Mouse (Mus musculus): ENCODE results near the gene Mllt11. TPM values are rescaled to one million over a fixed set of nuclear protein-coding genes. Genes with fewer than 3 reads are reported as not detected.

Mllt11 gene
- polyA plus RNA-seq, 1 experiment, result 66.1 TPM

DNA sequence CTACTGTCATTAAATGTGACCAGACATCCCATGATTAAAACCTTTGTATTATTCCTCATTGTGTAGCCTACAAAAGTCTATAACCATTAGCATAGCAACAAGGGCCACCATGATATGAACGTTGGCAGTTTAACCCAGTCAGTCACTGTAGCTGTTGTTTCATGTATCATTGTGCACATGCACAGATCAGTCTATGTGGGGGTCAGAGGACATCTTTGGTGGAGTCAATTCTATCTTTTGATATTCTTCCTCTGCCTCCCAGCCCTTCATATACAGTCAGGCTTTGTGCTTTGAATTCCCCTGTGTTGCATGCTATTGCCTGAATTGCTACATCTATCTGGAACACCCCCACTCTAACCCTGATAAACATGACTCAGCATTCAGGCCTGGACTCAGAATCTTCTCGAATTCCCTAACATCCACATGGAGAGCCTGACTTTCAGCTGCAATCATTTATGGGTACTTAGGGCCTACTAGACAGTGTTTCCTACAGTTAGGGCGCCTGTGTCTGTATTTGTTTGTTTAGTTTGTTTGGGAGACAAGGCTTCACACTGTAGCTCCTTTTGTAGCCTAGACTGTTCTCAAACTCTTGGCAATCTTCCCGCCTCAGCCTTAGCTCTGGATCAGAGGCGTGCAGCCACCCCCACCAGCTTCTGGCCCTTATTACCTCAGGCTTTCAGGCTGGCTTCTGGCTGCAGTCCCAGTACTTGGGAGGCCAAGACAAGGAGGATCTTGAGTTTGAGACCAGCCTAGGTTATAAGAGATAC lies 14.7 kb upstream of the Mllt11 start:
- WGBS, result 88% methylated on average over 5 of the region's 5 CpGs
- DNase-seq, result no peak
- H3K36me3 ChIP-seq (ENCODE audit: control insufficient read depth, insufficient read depth, low read length), result no peaks in the 10 kb centered on the region
- no peaks in the 10 kb centered on the region for H3K27me3 ChIP-seq (ENCODE audit: control insufficient read depth, insufficient read depth, low read length)
- no peak for TF ChIP-seq CTCF (IDR thresholded peaks at IDR 0.05; ENCODE audit: borderline replicate concordance, control insufficient read depth, extremely low read depth, insufficient read depth, low read length, poor library complexity)
- no peak for TF ChIP-seq POLR2A (IDR thresholded peaks at IDR 0.05; ENCODE audit: control insufficient read depth, extremely low read depth, insufficient read depth, low read length, poor library complexity)
- no peaks in the 10 kb centered on the region; the same call in 1 of the 2 replicates for H3K4me1 ChIP-seq (replicated peaks; ENCODE audit: control insufficient read depth, insufficient read depth, low read length)
- no peak overlapping the region for H3K4me3 ChIP-seq (ENCODE audit: control insufficient read depth, insufficient read depth, low read length)
- no peak overlapping the region for H3K27ac ChIP-seq (ENCODE audit: control insufficient read depth, insufficient read depth, low read length)

DNA sequence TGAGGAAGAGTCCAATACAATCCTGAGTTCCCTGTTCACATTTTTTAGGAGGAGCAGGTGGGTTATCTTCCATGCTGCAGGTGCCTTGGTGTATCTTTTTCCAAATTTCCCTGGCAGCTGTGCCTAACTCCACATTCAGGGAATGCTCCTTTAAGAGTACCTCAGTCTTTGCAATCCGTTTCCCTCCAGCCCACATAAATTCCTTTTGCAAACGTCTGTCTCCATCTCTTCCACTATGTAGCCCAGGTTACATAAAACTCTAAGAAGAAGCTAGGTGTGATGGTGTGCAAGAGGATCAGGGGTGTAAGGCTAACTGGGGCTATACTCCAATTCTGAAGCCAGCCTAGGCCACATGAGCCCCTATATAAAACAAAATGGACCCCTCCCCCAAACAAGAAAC lies 11.1 kb upstream of the Mllt11 start:
- Histone ChIP-seq H3K4me1 (replicated peaks; ENCODE audit: control insufficient read depth, insufficient read depth, low read length) (no peaks in the 10 kb centered on the region), H3K27ac (ENCODE audit: control insufficient read depth, insufficient read depth, low read length) (no peak overlapping the region), H3K27me3 (ENCODE audit: control insufficient read depth, insufficient read depth, low read length) (no peaks in the 10 kb centered on the region), H3K36me3 (ENCODE audit: control insufficient read depth, insufficient read depth, low read length) (no peaks in the 10 kb centered on the region), H3K4me3 (ENCODE audit: control insufficient read depth, insufficient read depth, low read length) (no peak overlapping the region)
- no peak for DNase-seq
- 92% methylated on average over 2 of the region's 2 CpGs for WGBS
- TF ChIP-seq POLR2A (IDR thresholded peaks at IDR 0.05; ENCODE audit: control insufficient read depth, extremely low read depth, insufficient read depth, low read length, poor library complexity), result no peak
- TF ChIP-seq CTCF (IDR thresholded peaks at IDR 0.05; ENCODE audit: borderline replicate concordance, control insufficient read depth, extremely low read depth, insufficient read depth, low read length, poor library complexity), result no peak

- Histone ChIP-seq H3K27ac (ENCODE audit: control insufficient read depth, insufficient read depth, low read length) (no peak within 1 kb of the TSS), H3K27me3 (ENCODE audit: control insufficient read depth, insufficient read depth, low read length) (no peaks in the 10 kb centered on the region), H3K36me3 (ENCODE audit: control insufficient read depth, insufficient read depth, low read length) (peaks cover 6% of the 10 kb centered on the region), H3K4me3 (ENCODE audit: control insufficient read depth, insufficient read depth, low read length) (no peak within 1 kb of the TSS), H3K4me1 (replicated peaks; ENCODE audit: control insufficient read depth, insufficient read depth, low read length) (no peaks in the 10 kb centered on the region)
- WGBS, result 95% methylated on average over 7 of the region's 7 CpGs
- no peak for DNase-seq
- TF ChIP-seq CTCF (IDR thresholded peaks at IDR 0.05; ENCODE audit: borderline replicate concordance, control insufficient read depth, extremely low read depth, insufficient read depth, low read length, poor library complexity) (no peak), POLR2A (IDR thresholded peaks at IDR 0.05; ENCODE audit: control insufficient read depth, extremely low read depth, insufficient read depth, low read length, poor library complexity) (no peak)
Observed at GRCm38 (mm10) chr3:95241498-95241897, 9.5 kb upstream of the Mllt11 start, which contains the start of gene Gm128. Gene Gm128, minus strand, starts transcription at chr3:95241598.

DNA sequence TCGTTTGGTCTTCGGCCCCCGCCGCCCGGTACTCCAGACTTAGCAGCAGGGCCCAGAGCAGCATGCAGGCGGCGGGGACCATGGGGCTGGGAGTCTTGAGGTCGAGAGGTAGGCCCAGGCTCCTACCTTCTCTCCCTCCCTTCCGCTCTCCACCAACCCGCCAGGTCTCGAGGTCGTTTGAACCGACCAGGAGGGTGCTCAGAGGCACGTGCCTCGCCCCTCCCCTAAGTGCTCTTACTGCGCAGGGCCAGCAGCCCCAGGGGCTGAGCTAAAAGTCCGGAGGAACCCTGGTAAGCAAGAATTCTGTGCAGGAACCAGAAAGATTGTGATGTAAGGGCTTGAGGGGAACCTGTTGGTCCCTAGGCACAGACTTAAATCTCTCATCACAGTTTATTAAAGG lies 8.9 kb upstream of the Mllt11 start:
- H3K36me3 ChIP-seq (ENCODE audit: control insufficient read depth, insufficient read depth, low read length), result peaks cover 10% of the 10 kb centered on the region
- no peak for DNase-seq
- H3K27ac ChIP-seq (ENCODE audit: control insufficient read depth, insufficient read depth, low read length), result no peak overlapping the region
- H3K4me1 ChIP-seq (replicated peaks; ENCODE audit: control insufficient read depth, insufficient read depth, low read length), result no peaks in the 10 kb centered on the region
- TF ChIP-seq CTCF (IDR thresholded peaks at IDR 0.05; ENCODE audit: borderline replicate concordance, control insufficient read depth, extremely low read depth, insufficient read depth, low read length, poor library complexity) (no peak), POLR2A (IDR thresholded peaks at IDR 0.05; ENCODE audit: control insufficient read depth, extremely low read depth, insufficient read depth, low read length, poor library complexity) (no peak)
- H3K27me3 ChIP-seq (ENCODE audit: control insufficient read depth, insufficient read depth, low read length), result no peaks in the 10 kb centered on the region
- WGBS, result 76% methylated on average over 17 of the region's 17 CpGs
- no peak overlapping the region for H3K4me3 ChIP-seq (ENCODE audit: control insufficient read depth, insufficient read depth, low read length)

DNA sequence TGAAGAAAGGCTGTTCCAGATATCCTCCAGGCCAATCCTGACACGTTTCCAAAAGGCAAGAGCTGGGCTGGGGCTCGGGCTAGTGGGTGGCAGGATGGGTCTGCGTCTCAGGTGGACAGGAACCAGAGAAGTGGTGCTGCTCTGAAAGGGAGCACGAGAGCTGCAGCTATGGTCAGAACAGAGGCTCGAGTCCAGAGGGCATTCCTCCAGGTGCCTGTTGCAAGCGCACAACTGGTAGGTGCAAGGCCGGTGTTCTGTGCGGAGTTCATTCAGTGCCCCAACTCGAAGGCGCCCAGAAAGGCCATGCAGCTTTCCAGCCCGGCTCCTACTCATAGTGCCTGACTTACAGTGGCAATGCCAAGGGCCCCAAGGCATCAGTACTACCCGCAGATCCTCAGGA lies 8.0 kb upstream of the Mllt11 start:
- no peak overlapping the region for H3K4me3 ChIP-seq (ENCODE audit: control insufficient read depth, insufficient read depth, low read length)
- H3K36me3 ChIP-seq (ENCODE audit: control insufficient read depth, insufficient read depth, low read length), result peaks cover 20% of the 10 kb centered on the region
- no peak overlapping the region for H3K27ac ChIP-seq (ENCODE audit: control insufficient read depth, insufficient read depth, low read length)
- no peaks in the 10 kb centered on the region; the same call in 1 of the 2 replicates for H3K4me1 ChIP-seq (replicated peaks; ENCODE audit: control insufficient read depth, insufficient read depth, low read length)
- no peak for DNase-seq
- TF ChIP-seq CTCF (IDR thresholded peaks at IDR 0.05; ENCODE audit: borderline replicate concordance, control insufficient read depth, extremely low read depth, insufficient read depth, low read length, poor library complexity) (no peak), POLR2A (IDR thresholded peaks at IDR 0.05; ENCODE audit: control insufficient read depth, extremely low read depth, insufficient read depth, low read length, poor library complexity) (no peak)
- WGBS, result 95% methylated on average over 12 of the region's 12 CpGs
- no peaks in the 10 kb centered on the region for H3K27me3 ChIP-seq (ENCODE audit: control insufficient read depth, insufficient read depth, low read length)

DNA sequence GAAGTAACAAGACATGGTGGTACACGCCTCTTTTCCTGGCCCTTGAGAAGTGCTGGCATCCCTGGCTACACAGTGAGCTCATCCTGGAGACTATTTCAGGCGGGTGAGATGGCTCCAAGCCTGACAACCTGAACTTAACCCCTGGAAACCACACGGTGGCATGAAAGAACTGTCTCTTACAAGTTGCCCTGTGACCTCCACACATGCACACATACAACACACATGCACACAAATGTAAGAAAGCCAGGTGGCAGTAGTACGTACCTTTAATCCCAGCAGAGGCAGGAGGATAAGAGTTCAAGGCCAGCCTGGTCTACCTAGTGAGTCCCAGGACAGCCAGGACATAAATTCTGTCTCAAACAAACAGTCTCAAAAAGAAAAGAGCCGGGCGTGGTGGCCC lies 7.1 kb upstream of the Mllt11 start:
- DNase-seq, result no peak
- peaks cover 29% of the 10 kb centered on the region for H3K36me3 ChIP-seq (ENCODE audit: control insufficient read depth, insufficient read depth, low read length)
- TF ChIP-seq POLR2A (IDR thresholded peaks at IDR 0.05; ENCODE audit: control insufficient read depth, extremely low read depth, insufficient read depth, low read length, poor library complexity), result no peak
- TF ChIP-seq CTCF (IDR thresholded peaks at IDR 0.05; ENCODE audit: borderline replicate concordance, control insufficient read depth, extremely low read depth, insufficient read depth, low read length, poor library complexity), result no peak
- H3K4me1 ChIP-seq (replicated peaks; ENCODE audit: control insufficient read depth, insufficient read depth, low read length), result peaks cover 2% of the 10 kb centered on the region; the same call in 1 of the 2 replicates
- WGBS, result 86% methylated on average over 6 of the region's 6 CpGs
- H3K4me3 ChIP-seq (ENCODE audit: control insufficient read depth, insufficient read depth, low read length), result no peak overlapping the region
- no peak overlapping the region for H3K27ac ChIP-seq (ENCODE audit: control insufficient read depth, insufficient read depth, low read length)
- no peaks in the 10 kb centered on the region for H3K27me3 ChIP-seq (ENCODE audit: control insufficient read depth, insufficient read depth, low read length)

Data from thymus, adult 2 months (tissue).